Mouse (Mus musculus) limb, embryonic 14.5 days (tissue): ENCODE measurements around the gene Il15ra. TPM values are rescaled to one million over a fixed set of nuclear protein-coding genes. Genes with fewer than 3 reads are reported as not detected.
A peak's percentile ranks its signal among the peaks of the same experiment; 100 is the strongest.

Source experiments
- ATAC-seq: fragments of 200-750 bp; cut with Nextera tagmentation; 2 replicates; pipeline ENCODE4 v1.8.0; 2017; ENCODE audit warnings: low read depth, moderate number of reproducible peaks, moderate TSS enrichment; ENCODE audit not compliant: low FRiP score
- DNase-seq: peaks from one replicate; pipeline ENCODE4 v3.0.0-alpha.2; 2015; ENCODE audit warnings: low spot score
- H3K27ac ChIP-seq: fragments of 300-500 bp; sonication (generic); replicated peaks from 2 replicates; pipeline ENCODE4 v1.5.1; 2014; ENCODE audit warnings: low read depth, mild to moderate bottlenecking, low read length, moderate library complexity, mixed read lengths
- H3K27me3 ChIP-seq: fragments of 300-500 bp; sonication (generic); 2 replicates; pipeline ENCODE4 v1.6.1; 2014; ENCODE audit warnings: low read length, mixed read lengths; ENCODE audit not compliant: control insufficient read depth, insufficient read depth
- H3K36me3 ChIP-seq: fragments of 300-500 bp; sonication (generic); 2 replicates; pipeline ENCODE4 v1.6.1; 2014; ENCODE audit warnings: mild to moderate bottlenecking, low read length, moderate library complexity, mixed read lengths; ENCODE audit not compliant: control insufficient read depth, insufficient read depth
- H3K4me1 ChIP-seq: fragments of 300-500 bp; sonication (generic); 2 replicates; pipeline ENCODE4 v1.6.1; 2014; ENCODE audit warnings: antibody characterized with exemption, low read length, mixed read lengths; ENCODE audit not compliant: control insufficient read depth, insufficient read depth
- H3K4me2 ChIP-seq: fragments of 300-500 bp; sonication (generic); replicated peaks from 2 replicates; pipeline ENCODE4 v1.6.1; 2014; ENCODE audit warnings: low read depth, mild to moderate bottlenecking, low read length, moderate library complexity; ENCODE audit not compliant: severe bottlenecking
- H3K4me3 ChIP-seq: fragments of 300-500 bp; sonication (generic); replicated peaks from 2 replicates; pipeline ENCODE4 v1.5.1; 2014; ENCODE audit warnings: low read length
- H3K9ac ChIP-seq: fragments of 300-500 bp; sonication (generic); 2 replicates; pipeline ENCODE4 v1.6.1; 2014; ENCODE audit warnings: mild to moderate bottlenecking, low read depth, low read length, moderate library complexity; ENCODE audit not compliant: severe bottlenecking
- H3K9me3 ChIP-seq: fragments of 300-500 bp; sonication (generic); 2 replicates; pipeline ENCODE4 v1.6.1; 2016; ENCODE audit warnings: low read length; ENCODE audit not compliant: control insufficient read depth
- POLR2A ChIP-seq: fragments of 200-500 bp; IDR thresholded peaks from 2 replicates; pipeline ENCODE4 v1.8.0; 2012; ENCODE audit warnings: inconsistent platforms, mild to moderate bottlenecking, moderate library complexity, borderline replicate concordance; ENCODE audit not compliant: insufficient read depth, insufficient read length; ENCODE audit errors: extremely low read depth
- WGBS: fragments of 180-500 bp; shearing (Covaris S2); extraction: QIAGEN DNeasy Blood & Tissue Kit; methylation state at CpG from one replicate; pipeline ENCODE4 v1.1.7; 2014; 5-methylcytosine and 5-hydroxymethylcytosine counted together
- polyA plus RNA-seq, 2 experiments: library from polyadenylated mRNA; depleted of rRNA in 1 of 2; stranded (reverse) in 1 of 2; unstranded in 1 of 2; fragments of >200 nt; fragmentation: Nextera tagmentation in 1 of 2; extraction: Ambion mirVana in 1 of 2; gene quantifications; 2 replicates each; pipeline versions ENCODE4 v1.2.1 to v1.2.3; 2012 to 2014

Gene Il15ra
- polyA plus RNA-seq, 2 experiments: 2.7 to 4.6 TPM

DNA sequence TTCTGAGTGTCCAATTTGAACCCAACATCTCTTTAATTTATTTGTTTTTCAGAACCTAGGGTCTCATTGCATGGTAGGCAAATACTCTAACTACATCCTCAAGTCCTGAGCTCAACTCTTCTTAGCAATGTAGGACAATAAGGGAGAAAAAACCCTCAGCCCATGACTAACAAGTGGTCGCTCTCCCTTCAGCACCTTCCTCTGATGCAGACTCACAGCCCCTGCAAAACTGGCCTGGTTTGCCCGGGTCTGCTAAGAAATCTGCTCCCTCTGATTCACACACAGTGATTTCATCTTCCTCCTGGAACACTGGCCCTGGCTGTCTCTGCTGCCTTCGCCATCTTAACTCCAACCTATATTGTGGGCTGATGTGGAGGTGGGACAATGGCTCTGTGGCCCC is 24.0 kb downstream of the Il15ra start:
- peak; percentile 45 for DNase-seq
- no peak for TF ChIP-seq POLR2A

GRCm38 (mm10) chr2:11732978-11733377 is 27.9 kb downstream of the Il15ra start:
- H3K27ac ChIP-seq: no peak overlapping the region
- WGBS: 78% methylated on average over 5 of the region's 5 CpGs
- H3K9ac ChIP-seq: no peak overlapping the region
- H3K9me3 ChIP-seq: no peaks in the 10 kb centered on the region
- H3K36me3 ChIP-seq: no peaks in the 10 kb centered on the region
- H3K4me1 ChIP-seq: no peaks in the 10 kb centered on the region
- no peak overlapping the region for H3K4me2 ChIP-seq
- TF ChIP-seq POLR2A: no peak
- no peak for ATAC-seq
- H3K4me3 ChIP-seq: no peak overlapping the region
- no peaks in the 10 kb centered on the region for H3K27me3 ChIP-seq
- no peak for DNase-seq

More for the DNA sequence above, 24.0 kb downstream of the Il15ra start:
- no peak overlapping the region for H3K4me2 ChIP-seq
- no peak overlapping the region for H3K4me3 ChIP-seq
- H3K4me1 ChIP-seq: no peaks in the 10 kb centered on the region
- H3K27ac ChIP-seq: no peak overlapping the region
- H3K27me3 ChIP-seq: no peaks in the 10 kb centered on the region
- no peak overlapping the region for H3K9ac ChIP-seq
- no peaks in the 10 kb centered on the region for H3K9me3 ChIP-seq
- H3K36me3 ChIP-seq: no peaks in the 10 kb centered on the region
- no peak for ATAC-seq
- WGBS: 46% methylated on average over 3 of the region's 3 CpGs

DNA sequence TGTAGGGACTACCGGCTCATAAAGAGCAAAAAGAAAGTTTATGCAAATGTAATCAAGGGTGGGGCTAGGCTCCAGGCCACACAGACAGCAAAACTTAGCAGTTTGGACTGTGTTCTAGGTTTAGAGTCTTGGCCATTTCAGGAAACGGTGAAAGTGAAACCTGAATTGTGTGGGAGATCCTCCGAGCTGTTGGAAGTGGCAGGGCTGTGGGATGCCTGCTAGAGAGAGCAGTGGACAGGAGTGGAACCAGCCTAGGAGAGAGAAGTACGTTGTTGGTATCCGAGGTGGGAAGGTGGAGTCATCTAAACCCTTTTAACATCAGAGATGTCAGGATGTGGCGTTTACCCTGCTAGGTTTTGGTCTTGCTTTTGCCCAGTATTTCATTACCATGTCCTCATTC is 30.8 kb downstream of the Il15ra start:
- Histone ChIP-seq H3K9me3 (no peaks in the 10 kb centered on the region), H3K4me1 (no peaks in the 10 kb centered on the region), H3K27ac (no peak overlapping the region), H3K4me3 (no peak overlapping the region), H3K9ac (no peak overlapping the region), H3K4me2 (no peak overlapping the region), H3K36me3 (peaks cover 10% of the 10 kb centered on the region), H3K27me3 (no peaks in the 10 kb centered on the region)
- no peak for TF ChIP-seq POLR2A
- ATAC-seq (no peak), DNase-seq (no peak)
- 82% methylated on average over 6 of the region's 6 CpGs for WGBS

GRCm38 (mm10) chr2:11738794-11739193 is 33.7 kb downstream of the Il15ra start:
- 86% methylated on average over 3 of the region's 3 CpGs for WGBS
- Histone ChIP-seq H3K4me1 (no peaks in the 10 kb centered on the region), H3K27me3 (no peaks in the 10 kb centered on the region), H3K4me2 (no peak overlapping the region), H3K9ac (no peak overlapping the region), H3K36me3 (peaks cover 39% of the 10 kb centered on the region), H3K27ac (no peak overlapping the region), H3K4me3 (no peak overlapping the region), H3K9me3 (no peaks in the 10 kb centered on the region)
- ATAC-seq (peak; percentile 45), DNase-seq (no peak)
- no peak for TF ChIP-seq POLR2A

DNA sequence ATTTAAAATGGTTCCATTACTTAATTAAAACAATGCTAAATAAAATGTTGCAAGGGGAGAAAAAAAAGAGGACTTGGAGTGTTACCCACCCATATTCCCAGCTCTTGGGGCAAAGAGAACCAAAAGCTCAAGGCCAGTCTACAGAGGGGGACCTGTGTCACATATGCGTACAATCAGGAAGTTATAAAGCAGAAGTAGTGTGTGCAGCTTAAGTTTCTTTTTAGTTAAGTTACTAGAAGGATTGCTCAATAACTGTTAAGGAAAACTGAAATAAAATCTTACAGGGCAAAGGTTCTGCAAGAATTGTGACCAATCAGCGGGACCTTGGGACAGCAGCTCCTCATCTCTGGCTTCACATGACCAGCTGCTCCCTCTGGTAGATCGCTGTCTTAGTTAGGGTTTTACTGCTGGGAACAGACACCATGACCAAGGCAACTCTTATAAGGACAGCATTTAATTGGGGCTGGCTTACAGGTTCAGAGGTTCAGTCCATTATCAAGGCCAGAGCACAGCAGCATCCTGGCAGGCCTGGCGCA is 34.5 kb downstream of the Il15ra start:
- Histone ChIP-seq H3K4me1 (no peaks in the 10 kb centered on the region), H3K27ac (no peak overlapping the region), H3K9me3 (no peaks in the 10 kb centered on the region), H3K4me3 (no peak overlapping the region), H3K27me3 (no peaks in the 10 kb centered on the region), H3K9ac (no peak overlapping the region), H3K4me2 (no peak overlapping the region), H3K36me3 (peaks cover 44% of the 10 kb centered on the region)
- ATAC-seq (no peak), DNase-seq (no peak)
- TF ChIP-seq POLR2A: no peak
- 96% methylated on average over 4 of the region's 4 CpGs for WGBS

DNA sequence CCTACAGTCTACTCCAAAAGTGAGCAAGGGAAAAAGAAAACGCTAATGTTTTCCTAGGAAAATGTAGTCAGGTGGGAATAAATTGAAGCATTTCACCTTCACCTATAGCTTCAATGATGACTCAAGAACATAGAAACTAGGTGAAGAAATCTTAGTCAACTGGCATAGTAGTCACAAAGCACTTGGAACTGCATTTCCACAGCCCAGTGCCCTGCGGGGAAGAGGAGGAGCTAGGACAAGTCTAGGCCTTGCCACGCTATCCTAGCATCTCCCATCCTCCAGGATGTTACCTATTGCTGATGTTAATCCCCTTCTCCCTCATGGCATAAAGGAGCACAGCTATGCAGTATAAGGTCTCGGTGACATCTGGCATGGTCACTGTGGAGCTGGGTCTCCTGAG is 57.5 kb downstream of the Il15ra start:
- TF ChIP-seq POLR2A: no peak
- H3K9me3 ChIP-seq: no peaks in the 10 kb centered on the region
- no peak overlapping the region for H3K4me3 ChIP-seq
- no peaks in the 10 kb centered on the region for H3K4me1 ChIP-seq
- 90% methylated on average over 4 of the region's 4 CpGs for WGBS
- no peak overlapping the region for H3K27ac ChIP-seq
- DNase-seq (no peak), ATAC-seq (no peak)
- H3K9ac ChIP-seq: no peak overlapping the region
- H3K27me3 ChIP-seq: no peaks in the 10 kb centered on the region
- H3K36me3 ChIP-seq: peaks cover 96% of the 10 kb centered on the region
- H3K4me2 ChIP-seq: no peak overlapping the region
